Mouse (Mus musculus): ENCODE measurements around the gene Timeless. TPM values are rescaled to one million over a fixed set of nuclear protein-coding genes. Genes with fewer than 3 reads are reported as not detected.
A peak's percentile ranks its signal among the peaks of the same experiment; 100 is the strongest.

The Timeless gene
- polyA plus RNA-seq (2012; rRNA removed) (31.7 and 32.4 TPM in 2 replicates), polyA plus RNA-seq (2014; fragmentation: Nextera tagmentation; extraction: Ambion mirVana) (48.6 and 54.7 TPM in 2 replicates)

- Histone ChIP-seq H3K36me3 (ENCODE audit: control insufficient read depth, insufficient read depth, low read length) (no peaks in the 10 kb centered on the region), H3K4me1 (ENCODE audit: control insufficient read depth, insufficient read depth, low read length) (peaks cover 13% of the 10 kb centered on the region), H3K9me3 (ENCODE audit: control insufficient read depth, low read length) (no peaks in the 10 kb centered on the region), H3K4me3 (replicated peaks; ENCODE audit: low read length) (peak within 1 kb of the TSS; percentile 74), H3K27me3 (ENCODE audit: control insufficient read depth, insufficient read depth, low read length) (no peaks in the 10 kb centered on the region), H3K9ac (ENCODE audit: low read depth, low read length, severe bottlenecking) (peak within 1 kb of the TSS; percentile 81), H3K27ac (replicated peaks; ENCODE audit: low read depth, low read length) (peak within 1 kb of the TSS; percentile 95), H3K4me2 (replicated peaks; ENCODE audit: low read depth, low read length, severe bottlenecking) (peak within 1 kb of the TSS; percentile 77)
- ATAC-seq (ENCODE audit: low FRiP score, low read depth): peak; percentile 93
- under 1% methylated on average over 49 of the region's 58 CpGs for WGBS
- peak; percentile 80 for DNase-seq (ENCODE audit: low spot score)
- peak; percentile 85; the same call in 1 of the 2 replicates for TF ChIP-seq POLR2A (IDR thresholded peaks at IDR 0.05; ENCODE audit: borderline replicate concordance, extremely low read depth, insufficient read depth, insufficient read length)
Measured at GRCm38 (mm10) chr10:128231697-128232419, at the start of gene Timeless. Timeless (plus strand) TSS chr10:128232065.

GRCm38 (mm10) chr10:128184296-128184695 is 47.6 kb upstream of the Timeless start:
- DNase-seq (ENCODE audit: low spot score): no peak
- WGBS: 88% methylated on average over 2 of the region's 2 CpGs
- H3K4me3 ChIP-seq (replicated peaks; ENCODE audit: low read length): no peak overlapping the region
- no peaks in the 10 kb centered on the region for H3K9me3 ChIP-seq (ENCODE audit: control insufficient read depth, low read length)
- H3K27me3 ChIP-seq (ENCODE audit: control insufficient read depth, insufficient read depth, low read length): no peaks in the 10 kb centered on the region
- H3K4me1 ChIP-seq (ENCODE audit: control insufficient read depth, insufficient read depth, low read length): peaks cover 8% of the 10 kb centered on the region
- H3K36me3 ChIP-seq (ENCODE audit: control insufficient read depth, insufficient read depth, low read length): no peaks in the 10 kb centered on the region
- TF ChIP-seq POLR2A (IDR thresholded peaks at IDR 0.05; ENCODE audit: borderline replicate concordance, extremely low read depth, insufficient read depth, insufficient read length): no peak
- no peak overlapping the region for H3K4me2 ChIP-seq (replicated peaks; ENCODE audit: low read depth, low read length, severe bottlenecking)
- ATAC-seq (ENCODE audit: low FRiP score, low read depth): no peak
- no peak overlapping the region for H3K9ac ChIP-seq (ENCODE audit: low read depth, low read length, severe bottlenecking)
- no peak overlapping the region for H3K27ac ChIP-seq (replicated peaks; ENCODE audit: low read depth, low read length)

GRCm38 (mm10) chr10:128185277-128185940 is 46.5 kb upstream of the Timeless start:
- WGBS: 66% methylated on average over 6 of the region's 6 CpGs
- Histone ChIP-seq H3K36me3 (ENCODE audit: control insufficient read depth, insufficient read depth, low read length) (no peaks in the 10 kb centered on the region), H3K4me1 (ENCODE audit: control insufficient read depth, insufficient read depth, low read length) (no peaks in the 10 kb centered on the region), H3K4me2 (replicated peaks; ENCODE audit: low read depth, low read length, severe bottlenecking) (no peak overlapping the region), H3K9ac (ENCODE audit: low read depth, low read length, severe bottlenecking) (no peak overlapping the region), H3K27me3 (ENCODE audit: control insufficient read depth, insufficient read depth, low read length) (no peaks in the 10 kb centered on the region), H3K27ac (replicated peaks; ENCODE audit: low read depth, low read length) (no peak overlapping the region), H3K4me3 (replicated peaks; ENCODE audit: low read length) (no peak overlapping the region), H3K9me3 (ENCODE audit: control insufficient read depth, low read length) (no peaks in the 10 kb centered on the region)
- no peak for ATAC-seq (ENCODE audit: low FRiP score, low read depth)
- peak; percentile 42 for DNase-seq (ENCODE audit: low spot score)
- no peak for TF ChIP-seq POLR2A (IDR thresholded peaks at IDR 0.05; ENCODE audit: borderline replicate concordance, extremely low read depth, insufficient read depth, insufficient read length)

DNA sequence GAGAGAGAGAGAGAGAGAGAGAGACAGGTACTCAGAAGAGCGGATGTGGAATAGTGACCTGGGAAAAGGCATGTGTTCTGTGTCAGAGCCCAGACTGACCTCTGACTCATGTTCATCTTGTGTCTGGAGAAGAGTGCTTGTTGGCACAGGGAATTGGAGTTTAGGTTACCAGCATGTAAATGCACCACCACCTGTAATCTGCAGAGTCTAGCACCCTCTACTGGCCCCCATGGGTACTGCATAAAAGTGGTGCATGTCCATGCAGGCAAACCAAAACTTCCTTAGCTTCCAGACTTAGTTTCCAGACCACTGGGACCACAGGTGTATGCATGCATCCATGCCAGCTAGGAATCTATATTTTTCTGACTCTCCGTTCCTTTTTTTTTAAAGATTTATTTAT is 45.9 kb upstream of the Timeless start:
- peak; percentile 84 for DNase-seq (ENCODE audit: low spot score)
- Histone ChIP-seq H3K27ac (replicated peaks; ENCODE audit: low read depth, low read length) (no peak overlapping the region), H3K4me1 (ENCODE audit: control insufficient read depth, insufficient read depth, low read length) (no peaks in the 10 kb centered on the region), H3K4me3 (replicated peaks; ENCODE audit: low read length) (no peak overlapping the region), H3K27me3 (ENCODE audit: control insufficient read depth, insufficient read depth, low read length) (no peaks in the 10 kb centered on the region), H3K4me2 (replicated peaks; ENCODE audit: low read depth, low read length, severe bottlenecking) (no peak overlapping the region), H3K36me3 (ENCODE audit: control insufficient read depth, insufficient read depth, low read length) (no peaks in the 10 kb centered on the region), H3K9ac (ENCODE audit: low read depth, low read length, severe bottlenecking) (no peak overlapping the region), H3K9me3 (ENCODE audit: control insufficient read depth, low read length) (no peaks in the 10 kb centered on the region)
- peak; percentile 48; the same call in 1 of the 2 replicates for ATAC-seq (ENCODE audit: low FRiP score, low read depth)
- no peak for TF ChIP-seq POLR2A (IDR thresholded peaks at IDR 0.05; ENCODE audit: borderline replicate concordance, extremely low read depth, insufficient read depth, insufficient read length)
- WGBS: 53% methylated on average over 2 of the region's 2 CpGs

DNA sequence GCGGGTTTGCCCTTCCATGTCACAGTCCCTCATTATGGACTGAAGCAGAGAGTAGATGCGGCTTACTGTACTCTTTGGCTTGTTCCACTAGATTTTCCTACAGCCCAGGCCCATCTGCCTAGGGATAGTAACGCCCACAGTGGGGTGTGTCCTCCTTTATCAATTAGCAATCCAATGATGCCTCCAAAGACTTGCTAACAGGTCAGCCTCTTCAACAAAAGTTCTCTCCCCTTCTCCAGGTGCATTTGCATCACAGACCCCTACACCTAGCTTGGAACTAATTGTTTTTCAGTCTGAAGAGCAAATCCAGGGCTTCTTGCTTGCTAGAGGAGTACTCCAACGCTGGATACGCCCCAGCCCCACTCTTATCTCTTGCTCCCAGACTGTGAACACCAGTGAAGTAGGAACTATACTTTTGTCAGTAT is 44.7 kb upstream of the Timeless start:
- Histone ChIP-seq H3K4me2 (replicated peaks; ENCODE audit: low read depth, low read length, severe bottlenecking) (no peak overlapping the region), H3K9ac (ENCODE audit: low read depth, low read length, severe bottlenecking) (no peak overlapping the region), H3K9me3 (ENCODE audit: control insufficient read depth, low read length) (no peaks in the 10 kb centered on the region), H3K4me1 (ENCODE audit: control insufficient read depth, insufficient read depth, low read length) (no peaks in the 10 kb centered on the region), H3K27me3 (ENCODE audit: control insufficient read depth, insufficient read depth, low read length) (no peaks in the 10 kb centered on the region), H3K36me3 (ENCODE audit: control insufficient read depth, insufficient read depth, low read length) (no peaks in the 10 kb centered on the region), H3K27ac (replicated peaks; ENCODE audit: low read depth, low read length) (no peak overlapping the region), H3K4me3 (replicated peaks; ENCODE audit: low read length) (no peak overlapping the region)
- ATAC-seq (ENCODE audit: low FRiP score, low read depth) (no peak), DNase-seq (ENCODE audit: low spot score) (no peak)
- no peak for TF ChIP-seq POLR2A (IDR thresholded peaks at IDR 0.05; ENCODE audit: borderline replicate concordance, extremely low read depth, insufficient read depth, insufficient read length)
- WGBS: 63% methylated on average over 5 of the region's 5 CpGs

Data from limb, embryonic 14.5 days (tissue).